In genomic region chr10:17613281-17613680, GRCm38 (mm10) we compare ENCODE assay signal across 16 mouse cellular contexts.
A peak's percentile ranks its signal among the peaks of the same experiment; 100 is the strongest.
DNase-seq lines count a peak whose midpoint lies in the region; ATAC-seq and TF ChIP-seq lines count a peak whose summit lies in the region.
"Had no signal": no experiment of that assay in that cellular context is flagged by ENCODE, and none has a peak within 500 bp of the region (broad histone marks: within the 10 kb centered on the region; RNA-seq: fewer than 3 reads in every experiment).

No protein-coding gene starts in this region.

- no peak for ATAC-seq in liver, embryonic 12.5 days
- peak; percentile 92 for ATAC-seq in neutrophil, adult 5-6 weeks (ENCODE audit: extremely low read depth, insufficient number of reproducible peaks, low FRiP score, poor library complexity, severe bottlenecking)

- H3K27me3 ChIP-seq in liver, adult 2 months (ENCODE audit: control insufficient read depth, insufficient read depth, low read length), result no peaks in the 10 kb centered on the region
- H3K27me3 ChIP-seq in liver, embryonic 12.5 days (replicated peaks), result no peaks in the 10 kb centered on the region
- H3K27me3 ChIP-seq: hindbrain, embryonic 12.5 days; liver, embryonic 13.5 days; midbrain, embryonic 12.5 days; neural tube, embryonic 15.5 days had no signal

- H3K4me1 ChIP-seq in liver, adult 2 months (ENCODE audit: control insufficient read depth, insufficient read depth, low read length), result peaks cover 1% of the 10 kb centered on the region; the same call in 1 of the 2 replicates
- no peaks in the 10 kb centered on the region for H3K4me1 ChIP-seq in liver, embryonic 12.5 days
- peaks cover 6% of the 10 kb centered on the region for H3K4me1 ChIP-seq in bone marrow macrophage, adult 2 months (ENCODE audit: control insufficient read depth, insufficient read depth, low read length)
- H3K4me1 ChIP-seq: hindbrain, embryonic 12.5 days; midbrain, embryonic 12.5 days; neural tube, embryonic 15.5 days had no signal

- WGBS in liver, adult 2 months, result 21% methylated on average over 3 of the region's 3 CpGs
- WGBS in liver, embryonic 12.5 days (ENCODE audit: insufficient replicate concordance), result 64% methylated on average over 3 of the region's 3 CpGs

- TF ChIP-seq POLR2A in liver, adult 2 months (IDR thresholded peaks at IDR 0.05; ENCODE audit: extremely low read depth, insufficient read depth, low read length), result no peak
- no peak for TF ChIP-seq POLR2A in bone marrow macrophage, adult 2 months (IDR thresholded peaks at IDR 0.05; ENCODE audit: borderline replicate concordance, low read depth, low read length)

- H3K9me3 ChIP-seq in liver, embryonic 12.5 days (replicated peaks), result no peaks in the 10 kb centered on the region
- H3K9me3 ChIP-seq: hindbrain, embryonic 12.5 days; liver, embryonic 13.5 days; midbrain, embryonic 12.5 days; neural tube, embryonic 15.5 days had no signal

- H3K4me2 ChIP-seq in liver, embryonic 12.5 days, result no peak overlapping the region
- H3K4me2 ChIP-seq: heart, embryonic 11.5 days; hindbrain, embryonic 12.5 days; liver, embryonic 13.5 days; midbrain, embryonic 12.5 days; neural tube, embryonic 15.5 days had no signal

- no peak for TF ChIP-seq CTCF in liver, adult 2 months (IDR thresholded peaks at IDR 0.05; ENCODE audit: low read depth, low read length)
- no peak for TF ChIP-seq CTCF in bone marrow macrophage, adult 2 months (IDR thresholded peaks at IDR 0.05; ENCODE audit: low read depth, low read length)

- no peak overlapping the region for H3K27ac ChIP-seq in liver, adult 2 months (replicated peaks; ENCODE audit: insufficient read depth, low read depth, low read length)
- no peak overlapping the region for H3K27ac ChIP-seq in liver, embryonic 12.5 days
- peak overlapping the region; percentile 82 for H3K27ac ChIP-seq in bone marrow macrophage, adult 2 months (ENCODE audit: insufficient read depth, low read depth, low read length)
- H3K27ac ChIP-seq: hindbrain, embryonic 12.5 days; kidney, postnatal 0 days; liver, embryonic 13.5 days; midbrain, embryonic 12.5 days; neural tube, embryonic 15.5 days had no signal

- H3K36me3 ChIP-seq in liver, adult 2 months (ENCODE audit: control insufficient read depth, insufficient read depth, low read length), result no peaks in the 10 kb centered on the region
- no peaks in the 10 kb centered on the region for H3K36me3 ChIP-seq in liver, embryonic 12.5 days
- H3K36me3 ChIP-seq: hindbrain, embryonic 12.5 days; liver, embryonic 13.5 days; midbrain, embryonic 12.5 days; neural tube, embryonic 15.5 days had no signal

- peak; percentile 85 for DNase-seq in liver, adult 2 months (ENCODE audit: extremely low read depth, low read depth, low spot score)
- DNase-seq in kidney, postnatal 10 days, result peak; percentile 22
- no peak for DNase-seq in embryo, embryonic 11 days
- no peak for DNase-seq in frontal cortex, postnatal 36 days (ENCODE audit: low spot score in 2 of 2)
- DNase-seq: cerebellum, adult 11 months; liver, embryonic 13.5 days; right cerebral cortex, postnatal 25 days had no signal

- H3K79me2 ChIP-seq in liver, adult 2 months (ENCODE audit: control insufficient read depth, insufficient read depth, low read length), result no peaks in the 10 kb centered on the region

- H3K9ac ChIP-seq in liver, adult 2 months (ENCODE audit: low read depth, low read length), result no peak overlapping the region
- no peak overlapping the region for H3K9ac ChIP-seq in liver, embryonic 12.5 days
- H3K9ac ChIP-seq: hindbrain, embryonic 12.5 days; liver, embryonic 13.5 days; midbrain, embryonic 12.5 days; neural tube, embryonic 15.5 days had no signal

- H3K4me3 ChIP-seq in liver, adult 2 months (ENCODE audit: insufficient read depth, low read depth, low read length), result no peak overlapping the region
- H3K4me3 ChIP-seq in liver, embryonic 12.5 days, result no peak overlapping the region
- no peak overlapping the region for H3K4me3 ChIP-seq in bone marrow macrophage, adult 2 months (ENCODE audit: insufficient read depth, low read length)
- H3K4me3 ChIP-seq: erythroblast, embryonic 14.5 days; hindbrain, embryonic 12.5 days; liver, embryonic 13.5 days; midbrain, embryonic 12.5 days; neural tube, embryonic 15.5 days had no signal

Comparison
In these comparisons a context has a peak if more than half of its experiments do, and no peak if none do; other contexts are left out.
1. DNase-seq: peak in liver, adult 2 months (single experiment) and kidney, postnatal 10 days (single experiment); none in embryo, embryonic 11 days (single experiment) and frontal cortex, postnatal 36 days (0 of 2).